Mouse (Mus musculus) layer of hippocampus, adult 9-10 months (tissue): Measurements from ENCODE around the gene Bcl6b.

ENCODE experiments used
- DNase-seq: peaks from one replicate; pipeline ENCODE4 v3.0.0; 2022; ENCODE audit warnings: low spot score

The Bcl6b gene

GRCm38 (mm10) chr11:70212423-70212822 lies 17.2 kb downstream of the Bcl6b start, which contains the start of gene Slc16a11:
TSS of gene Slc16a11 (plus strand) at chr11:70212752.
- no peak for DNase-seq

- DNase-seq = no peak
Measured at GRCm38 (mm10) chr11:70211972-70212371, 17.6 kb downstream of the Bcl6b start.

DNA sequence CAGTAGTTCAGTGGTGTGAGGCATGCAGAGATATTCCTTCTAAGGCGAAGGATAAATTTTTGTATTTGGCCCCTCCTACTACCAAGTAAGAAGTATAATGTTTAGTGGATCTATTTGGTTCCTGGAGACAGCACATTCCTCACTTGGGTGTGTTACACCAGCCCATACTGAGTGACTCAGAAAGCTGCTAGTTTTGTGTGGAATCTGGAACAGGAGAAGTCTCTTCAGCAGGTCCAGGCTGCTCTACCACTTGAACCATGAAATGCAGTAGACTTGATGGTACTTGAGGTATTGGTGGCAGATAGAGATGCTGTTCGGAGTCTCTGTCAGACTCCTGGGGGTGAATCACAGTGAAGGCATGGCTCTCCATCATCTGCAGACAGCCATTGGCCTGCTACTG lies 18.9 kb downstream of the Bcl6b start:
- no peak for DNase-seq

GRCm38 (mm10) chr11:70208778-70209388 lies 20.7 kb downstream of the Bcl6b start:
- no peak for DNase-seq

GRCm38 (mm10) chr11:70207283-70207682 lies 22.3 kb downstream of the Bcl6b start:
- DNase-seq = no peak

DNA sequence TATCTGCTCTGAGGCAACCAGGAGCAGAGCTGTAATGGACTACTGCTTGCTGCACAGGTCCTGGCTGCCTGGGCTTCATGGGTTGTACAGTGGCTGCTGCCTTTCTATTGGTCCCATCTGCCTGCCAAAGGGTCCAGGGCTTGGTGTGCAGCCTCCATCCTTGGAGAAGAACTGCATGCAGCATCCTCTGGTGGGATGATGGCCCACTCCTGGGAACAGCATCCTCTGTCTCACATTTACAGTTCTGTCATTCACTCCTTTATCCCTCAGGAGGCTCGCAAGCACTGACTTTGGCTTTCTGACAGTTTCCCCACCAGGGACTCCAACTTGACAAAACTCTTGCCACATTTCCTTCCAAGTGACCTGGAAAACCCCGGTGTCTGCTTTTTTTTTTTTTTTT lies 22.8 kb downstream of the Bcl6b start:
- no peak for DNase-seq

- DNase-seq = no peak
Measured at GRCm38 (mm10) chr11:70201691-70202090, 27.9 kb downstream of the Bcl6b start.

GRCm38 (mm10) chr11:70200036-70200608 lies 29.5 kb downstream of the Bcl6b start:
- DNase-seq = no peak

DNA sequence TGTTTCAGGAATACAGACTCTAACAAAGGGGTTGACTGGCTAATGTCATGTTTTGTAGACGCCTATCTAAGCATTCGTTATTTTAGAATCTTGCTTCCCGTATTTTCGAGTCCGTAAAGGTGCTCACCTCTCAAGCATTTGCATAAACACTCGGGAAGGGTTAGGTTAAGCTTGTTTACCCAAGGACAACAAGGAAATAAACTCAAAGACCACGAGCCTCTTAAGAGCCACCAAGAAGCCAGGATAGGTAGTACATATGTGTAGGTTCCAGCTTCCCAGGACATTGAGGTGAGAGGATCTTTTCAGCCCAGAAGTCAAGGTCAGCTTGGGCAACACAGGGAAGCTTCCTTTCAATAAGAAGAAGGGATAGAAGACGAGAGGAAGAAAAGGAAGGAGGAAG lies 30.5 kb downstream of the Bcl6b start:
- DNase-seq = no peak

- DNase-seq = no peak
Measured at GRCm38 (mm10) chr11:70198332-70198731, 31.3 kb downstream of the Bcl6b start.

- no peak for DNase-seq
Measured at GRCm38 (mm10) chr11:70193354-70194285, 36.0 kb downstream of the Bcl6b start.

DNA sequence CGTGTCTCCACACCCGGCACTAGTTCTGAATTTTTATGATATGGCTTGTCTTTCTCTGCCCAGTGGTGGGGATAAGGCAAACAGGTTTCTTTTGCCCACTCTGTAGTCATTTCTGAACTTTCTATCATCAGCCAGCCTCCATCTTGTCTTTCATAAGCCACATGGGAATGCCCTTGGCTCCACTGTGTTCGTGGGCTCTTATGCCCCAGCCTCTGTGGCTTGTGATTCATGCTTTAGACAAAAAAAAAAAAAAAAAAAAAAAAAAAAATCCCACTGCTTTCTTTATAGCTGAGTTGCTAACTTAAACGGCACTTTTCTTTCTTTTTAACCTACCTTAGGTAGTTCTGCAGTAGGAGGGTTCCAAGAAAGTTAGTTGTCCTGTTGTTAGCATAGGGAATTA lies 37.4 kb downstream of the Bcl6b start:
- DNase-seq = no peak

GRCm38 (mm10) chr11:70191188-70191587 lies 38.4 kb downstream of the Bcl6b start:
- DNase-seq = no peak

DNA sequence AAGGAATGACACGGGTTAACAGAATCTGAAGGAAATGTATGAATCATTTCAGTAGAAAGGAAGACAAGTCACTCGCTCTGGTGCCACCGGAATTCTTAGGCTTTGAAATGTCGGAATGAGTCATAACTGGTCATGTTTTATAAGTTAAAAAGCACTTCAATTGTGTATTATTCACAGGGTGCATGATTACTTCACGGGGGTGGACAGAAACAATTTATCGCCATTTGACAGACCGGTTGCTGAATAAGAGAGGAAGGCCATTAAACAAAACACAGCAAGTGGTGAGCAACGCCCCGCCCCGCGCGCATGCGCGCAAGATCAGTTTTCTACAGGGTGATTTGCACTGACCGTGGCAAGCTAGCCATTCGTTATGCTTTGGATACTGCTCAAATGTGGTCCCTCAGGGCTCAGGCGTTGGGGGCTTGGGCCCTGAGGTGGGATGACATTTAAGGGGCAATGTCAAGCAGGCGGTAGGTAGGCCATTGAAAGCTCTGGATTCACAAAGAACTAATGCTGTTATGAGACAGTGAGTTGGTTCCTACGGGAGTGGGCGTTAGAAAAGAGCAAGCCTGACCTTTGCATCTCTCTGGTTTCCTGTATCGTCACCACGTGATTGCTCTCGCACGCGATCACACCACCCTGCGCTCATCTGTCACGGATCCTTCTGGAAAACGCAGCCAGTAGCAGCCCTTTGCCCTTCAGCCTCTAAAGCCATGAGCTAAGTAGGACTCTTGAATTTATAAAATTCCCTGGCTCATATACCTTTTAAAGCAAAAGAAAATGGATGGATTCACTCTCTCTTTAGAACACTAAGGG lies 40.1 kb downstream of the Bcl6b start:
- DNase-seq = no peak

DNA sequence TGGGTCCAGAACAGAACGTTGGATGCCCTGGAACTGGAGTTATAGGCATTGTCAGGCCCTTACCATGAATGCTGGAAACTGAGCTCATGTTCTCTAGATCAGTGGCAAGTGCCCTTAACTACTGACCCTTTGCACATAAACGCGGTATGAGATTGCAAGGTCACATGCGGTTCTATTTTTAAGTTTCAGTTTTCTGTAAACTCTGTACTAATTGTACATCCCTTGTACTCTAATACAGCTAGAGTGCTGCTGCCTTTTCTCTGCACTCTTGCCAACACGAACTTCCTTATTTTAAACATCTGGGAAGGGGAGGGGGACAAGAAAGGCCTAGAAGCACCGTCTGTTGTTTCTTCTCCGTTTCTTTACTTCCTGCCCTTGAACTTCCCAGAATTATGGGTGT lies 44.5 kb downstream of the Bcl6b start:
- DNase-seq = no peak

- no peak for DNase-seq
Measured at GRCm38 (mm10) chr11:70180496-70180895, 49.1 kb downstream of the Bcl6b start.

DNA sequence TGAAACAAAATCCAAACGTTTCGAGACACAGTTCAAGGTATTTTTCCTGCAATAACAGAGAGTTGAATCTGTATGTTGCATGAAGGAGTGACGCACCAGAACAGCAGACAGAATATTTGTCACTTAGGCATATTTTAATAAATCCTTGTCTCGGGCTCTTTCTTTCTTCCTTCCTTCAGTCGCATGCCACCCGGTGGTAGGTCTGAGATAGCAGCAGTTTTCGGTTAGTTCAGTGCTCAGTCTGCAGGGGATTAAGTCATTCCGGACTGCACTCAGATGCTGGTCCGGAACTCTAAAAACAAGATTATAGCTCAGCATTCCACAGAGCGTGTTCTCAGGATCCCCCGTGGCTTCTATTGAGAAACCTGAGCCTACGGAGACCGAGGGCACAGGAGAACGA lies 50.2 kb downstream of the Bcl6b start:
- DNase-seq = no peak

DNA sequence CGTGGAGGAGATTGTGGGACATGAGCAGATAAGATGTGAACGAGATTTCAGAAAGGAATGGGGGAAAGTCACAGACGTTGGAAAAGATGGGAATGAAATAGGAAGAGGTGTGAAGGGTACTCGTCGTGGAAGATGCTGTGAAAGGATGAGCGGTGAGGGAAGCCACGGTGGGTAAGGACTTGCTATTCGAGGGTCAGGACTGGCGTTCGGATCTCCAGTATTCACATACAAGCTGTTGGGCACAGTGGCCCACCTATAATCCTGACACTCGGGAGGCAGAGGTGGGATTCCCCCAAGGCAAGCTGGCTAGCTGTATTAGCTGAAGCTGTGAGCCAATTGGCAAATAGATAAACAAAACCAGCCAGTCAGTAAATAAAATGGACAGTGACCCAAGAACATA lies 50.8 kb downstream of the Bcl6b start:
- DNase-seq = no peak

DNA sequence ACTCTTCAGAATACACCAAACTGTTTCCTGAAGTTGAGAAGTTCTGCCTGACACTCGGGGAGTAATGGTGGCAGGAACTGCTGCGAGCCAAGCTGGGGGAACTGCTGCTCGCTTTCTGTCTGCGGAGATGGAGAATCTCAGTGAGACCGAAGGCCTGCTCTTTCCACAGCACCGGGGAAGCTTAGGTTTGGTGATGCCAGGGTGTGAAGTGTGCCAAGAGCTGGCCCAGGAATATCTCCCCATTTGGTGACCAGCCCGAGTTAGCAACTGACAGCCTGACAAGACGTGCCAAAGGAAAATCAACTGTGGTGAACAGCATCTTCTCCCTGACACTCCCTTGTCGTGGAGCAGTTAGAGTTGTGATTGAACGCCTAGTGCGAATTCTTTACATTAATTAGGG lies 51.3 kb downstream of the Bcl6b start:
- DNase-seq = no peak

- DNase-seq = no peak
Measured at GRCm38 (mm10) chr11:70177647-70178046, 52.0 kb downstream of the Bcl6b start.

DNA sequence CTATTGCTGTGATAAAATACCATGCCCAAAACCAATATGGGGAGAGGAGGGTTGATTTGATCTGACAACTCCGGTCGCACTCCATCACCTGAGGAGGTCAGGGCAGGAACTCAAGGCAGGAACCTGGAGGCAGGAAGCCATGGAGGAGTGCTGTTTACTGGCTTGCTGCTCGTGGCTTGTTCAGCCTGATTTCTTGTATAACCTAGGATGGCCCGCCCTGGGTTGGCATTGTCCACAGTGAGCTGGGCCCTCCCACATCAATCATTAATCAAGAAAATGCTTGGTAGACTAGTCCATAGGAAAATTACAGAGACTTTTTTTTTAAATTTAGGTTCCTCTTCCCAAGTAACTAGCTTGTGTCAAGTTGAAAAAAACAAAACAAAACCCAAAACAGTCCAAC lies 55.1 kb downstream of the Bcl6b start:
- DNase-seq = no peak
